Mouse (Mus musculus) hindbrain, embryonic 10.5 days (tissue): ENCODE measurements around the gene Dhx35. TPM values are rescaled to one million over a fixed set of nuclear protein-coding genes. Genes with fewer than 3 reads are reported as not detected.

ENCODE experiments used
- DNase-seq: peaks from one replicate; pipeline ENCODE4 v3.0.0-alpha.2; 2017; ENCODE audit warnings: low spot score
- H3K27ac ChIP-seq: fragments of 300-500 bp; sonication (generic); 2 replicates; pipeline ENCODE4 v1.5.1; 2016; ENCODE audit warnings: mild to moderate bottlenecking, moderate library complexity
- H3K27me3 ChIP-seq: fragments of 300-500 bp; sonication (generic); 2 replicates; pipeline ENCODE4 v1.6.1; 2016; ENCODE audit warnings: mild to moderate bottlenecking; ENCODE audit not compliant: poor library complexity, insufficient read depth, severe bottlenecking
- H3K36me3 ChIP-seq: fragments of 300-500 bp; sonication (generic); 2 replicates; pipeline ENCODE4 v1.6.1; 2016; ENCODE audit warnings: mild to moderate bottlenecking, moderate library complexity
- H3K4me1 ChIP-seq: fragments of 300-500 bp; sonication (generic); replicated peaks from 2 replicates; pipeline ENCODE4 v1.6.1; 2016; ENCODE audit warnings: mild to moderate bottlenecking
- H3K4me3 ChIP-seq: fragments of 300-500 bp; sonication (generic); 2 replicates; pipeline ENCODE4 v1.5.1; 2016; ENCODE audit warnings: mild to moderate bottlenecking, moderate library complexity
- H3K9me3 ChIP-seq: fragments of 300-500 bp; sonication (generic); 2 replicates; pipeline ENCODE4 v1.6.1; 2016; ENCODE audit warnings: mild to moderate bottlenecking, moderate library complexity
- WGBS: fragments of 180-500 bp; shearing (Covaris S2); methylation state at CpG from one replicate; pipeline ENCODE4 v1.1.7; 2016; 5-methylcytosine and 5-hydroxymethylcytosine counted together
- polyA plus RNA-seq: library from polyadenylated mRNA; unstranded; fragments of >200 nt; fragmentation: Nextera tagmentation; extraction: Ambion mirVana; gene quantifications from 2 replicates; pipeline ENCODE4 v1.2.1, GENCODE M21; 2016

The Dhx35 gene
- polyA plus RNA-seq, 1 experiment from 2014 or later = 16.4 TPM

GRCm38 (mm10) chr2:158817708-158818107, 23.1 kb downstream of the Dhx35 start:
- no peaks in the 10 kb centered on the region for H3K27me3 ChIP-seq
- DNase-seq = no peak
- H3K36me3 ChIP-seq = peaks cover 64% of the 10 kb centered on the region
- 88% methylated on average over 8 of the region's 8 CpGs for WGBS
- H3K9me3 ChIP-seq = no peaks in the 10 kb centered on the region
- no peak overlapping the region for H3K4me3 ChIP-seq
- no peaks in the 10 kb centered on the region for H3K4me1 ChIP-seq
- no peak overlapping the region for H3K27ac ChIP-seq

GRCm38 (mm10) chr2:158828124-158828523, 33.5 kb downstream of the Dhx35 start:
- 86% methylated on average over 2 of the region's 2 CpGs for WGBS
- no peaks in the 10 kb centered on the region for H3K27me3 ChIP-seq
- peaks cover 78% of the 10 kb centered on the region for H3K36me3 ChIP-seq
- H3K4me3 ChIP-seq = no peak overlapping the region
- H3K27ac ChIP-seq = no peak overlapping the region
- DNase-seq = no peak
- H3K4me1 ChIP-seq = peaks cover 4% of the 10 kb centered on the region
- H3K9me3 ChIP-seq = no peaks in the 10 kb centered on the region

- 81% methylated on average over 6 of the region's 6 CpGs for WGBS
- Histone ChIP-seq H3K27ac (no peak overlapping the region), H3K36me3 (peaks cover 86% of the 10 kb centered on the region), H3K27me3 (no peaks in the 10 kb centered on the region), H3K4me3 (no peak overlapping the region), H3K4me1 (peaks cover 10% of the 10 kb centered on the region), H3K9me3 (no peaks in the 10 kb centered on the region)
- DNase-seq = no peak
These were observed 35.1 kb downstream of the Dhx35 start for GRCm38 (mm10) chr2:158829746-158830145.

GRCm38 (mm10) chr2:158833221-158833620, 38.6 kb downstream of the Dhx35 start:
- no peaks in the 10 kb centered on the region for H3K27me3 ChIP-seq
- no peak overlapping the region for H3K4me3 ChIP-seq
- no peaks in the 10 kb centered on the region for H3K9me3 ChIP-seq
- DNase-seq = no peak
- peaks cover 10% of the 10 kb centered on the region for H3K4me1 ChIP-seq
- WGBS = 65% methylated on average over 5 of the region's 5 CpGs
- H3K27ac ChIP-seq = 0 out of 2 replicates have a peak overlapping the region, but pooled peaks have one; percentile 5
- peaks cover 96% of the 10 kb centered on the region for H3K36me3 ChIP-seq

- Histone ChIP-seq H3K27ac (0 out of 2 replicates have a peak overlapping the region, but pooled peaks have one; percentile 5), H3K27me3 (no peaks in the 10 kb centered on the region), H3K4me1 (peaks cover 10% of the 10 kb centered on the region), H3K4me3 (no peak overlapping the region), H3K9me3 (no peaks in the 10 kb centered on the region), H3K36me3 (peaks cover 96% of the 10 kb centered on the region)
- WGBS = 59% methylated on average over 2 of the region's 2 CpGs
- no peak for DNase-seq
These were observed 39.0 kb downstream of the Dhx35 start for GRCm38 (mm10) chr2:158833645-158834044.

GRCm38 (mm10) chr2:158843287-158843686, 48.7 kb downstream of the Dhx35 start:
- Histone ChIP-seq H3K27ac (no peak overlapping the region), H3K27me3 (no peaks in the 10 kb centered on the region), H3K4me3 (no peak overlapping the region), H3K9me3 (no peaks in the 10 kb centered on the region), H3K36me3 (peaks cover 73% of the 10 kb centered on the region), H3K4me1 (peaks cover 14% of the 10 kb centered on the region)
- 81% methylated on average over 5 of the region's 5 CpGs for whole genome bisulfite sequencing
- DNase-seq = no peak

- DNase-seq = no peak
- no peaks in the 10 kb centered on the region for H3K27me3 ChIP-seq
- no peak overlapping the region for H3K4me3 ChIP-seq
- no peaks in the 10 kb centered on the region for H3K9me3 ChIP-seq
- H3K27ac ChIP-seq = no peak overlapping the region
- 90% methylated on average over 5 of the region's 5 CpGs for WGBS
- peaks cover 8% of the 10 kb centered on the region for H3K4me1 ChIP-seq
- H3K36me3 ChIP-seq = peaks cover 74% of the 10 kb centered on the region
These were observed 50.4 kb downstream of the Dhx35 start for GRCm38 (mm10) chr2:158845031-158845430.

GRCm38 (mm10) chr2:158846208-158846607, 51.6 kb downstream of the Dhx35 start:
- WGBS = 87% methylated on average over 2 of the region's 2 CpGs
- H3K9me3 ChIP-seq = no peaks in the 10 kb centered on the region
- no peak overlapping the region for H3K4me3 ChIP-seq
- 0 out of 2 replicates have a peak, but pooled peaks cover 3% of the 10 kb centered on the region for H3K4me1 ChIP-seq
- DNase-seq = no peak
- no peaks in the 10 kb centered on the region for H3K27me3 ChIP-seq
- H3K36me3 ChIP-seq = peaks cover 70% of the 10 kb centered on the region
- H3K27ac ChIP-seq = no peak overlapping the region

GRCm38 (mm10) chr2:158847991-158848390, 53.4 kb downstream of the Dhx35 start:
- Histone ChIP-seq H3K9me3 (no peaks in the 10 kb centered on the region), H3K4me3 (no peak overlapping the region), H3K27ac (no peak overlapping the region), H3K4me1 (no peaks in the 10 kb centered on the region), H3K27me3 (no peaks in the 10 kb centered on the region), H3K36me3 (peaks cover 61% of the 10 kb centered on the region)
- DNase-seq = no peak
- 92% methylated on average over 3 of the region's 3 CpGs for WGBS

- H3K36me3 ChIP-seq = peaks cover 60% of the 10 kb centered on the region
- no peak overlapping the region for H3K27ac ChIP-seq
- H3K9me3 ChIP-seq = no peaks in the 10 kb centered on the region
- H3K27me3 ChIP-seq = no peaks in the 10 kb centered on the region
- H3K4me3 ChIP-seq = no peak overlapping the region
- H3K4me1 ChIP-seq = no peaks in the 10 kb centered on the region
- no peak for DNase-seq
- WGBS = 73% methylated on average over 9 of the region's 9 CpGs
These were observed 54.8 kb downstream of the Dhx35 start for GRCm38 (mm10) chr2:158849416-158849815.

GRCm38 (mm10) chr2:158852579-158852978, 58.0 kb downstream of the Dhx35 start:
- no peaks in the 10 kb centered on the region for H3K27me3 ChIP-seq
- H3K4me1 ChIP-seq = no peaks in the 10 kb centered on the region
- H3K9me3 ChIP-seq = no peaks in the 10 kb centered on the region
- H3K4me3 ChIP-seq = no peak overlapping the region
- no peak overlapping the region for H3K27ac ChIP-seq
- DNase-seq = peak; percentile 53
- 38% methylated on average over 2 of the region's 2 CpGs for WGBS
- H3K36me3 ChIP-seq = peaks cover 77% of the 10 kb centered on the region

GRCm38 (mm10) chr2:158856896-158857499, 62.4 kb downstream of the Dhx35 start:
- Histone ChIP-seq H3K4me1 (no peaks in the 10 kb centered on the region), H3K9me3 (no peaks in the 10 kb centered on the region), H3K27me3 (no peaks in the 10 kb centered on the region), H3K36me3 (peaks cover 55% of the 10 kb centered on the region), H3K4me3 (no peak overlapping the region), H3K27ac (no peak overlapping the region)
- no peak for DNase-seq
- 90% methylated on average over 10 of the region's 10 CpGs for WGBS

GRCm38 (mm10) chr2:158857579-158857978, 63.0 kb downstream of the Dhx35 start:
- Histone ChIP-seq H3K27ac (no peak overlapping the region), H3K4me3 (no peak overlapping the region), H3K27me3 (no peaks in the 10 kb centered on the region), H3K9me3 (no peaks in the 10 kb centered on the region), H3K36me3 (peaks cover 55% of the 10 kb centered on the region), H3K4me1 (no peaks in the 10 kb centered on the region)
- DNase-seq = no peak
- WGBS = 94% methylated on average over 15 of the region's 15 CpGs

GRCm38 (mm10) chr2:158861115-158861514, 66.5 kb downstream of the Dhx35 start:
- no peaks in the 10 kb centered on the region for H3K4me1 ChIP-seq
- no peaks in the 10 kb centered on the region for H3K27me3 ChIP-seq
- 92% methylated on average over 2 of the region's 2 CpGs for WGBS
- no peaks in the 10 kb centered on the region for H3K9me3 ChIP-seq
- DNase-seq = no peak
- H3K36me3 ChIP-seq = peaks cover 30% of the 10 kb centered on the region
- H3K27ac ChIP-seq = no peak overlapping the region
- no peak overlapping the region for H3K4me3 ChIP-seq
